Mouse (Mus musculus) erythroblast, embryonic 14.5 days (primary cell): ENCODE data around the gene Tmem220. TPM values are rescaled to one million over a fixed set of nuclear protein-coding genes. Genes with fewer than 3 reads are reported as not detected.

Experiments
- H3K27me3 ChIP-seq: 2 replicates; pipeline ENCODE4 v1.6.1; 2012; ENCODE audit warnings: inconsistent platforms; ENCODE audit not compliant: control insufficient read depth
- H3K36me3 ChIP-seq: 2 replicates; pipeline ENCODE4 v1.6.1; 2012; ENCODE audit warnings: mild to moderate bottlenecking, inconsistent platforms; ENCODE audit not compliant: control insufficient read depth
- H3K4me1 ChIP-seq: 2 replicates; pipeline ENCODE4 v1.6.1; 2012; ENCODE audit warnings: inconsistent platforms; ENCODE audit not compliant: control insufficient read depth
- H3K4me3 ChIP-seq: replicated peaks from 2 replicates; pipeline ENCODE3; 2012; ENCODE audit warnings: moderate library complexity, mild to moderate bottlenecking, inconsistent platforms
- H3K9me3 ChIP-seq: 2 replicates; pipeline ENCODE4 v1.6.1; 2012; ENCODE audit warnings: low read length, inconsistent platforms, mixed read lengths; ENCODE audit not compliant: control insufficient read depth
- GATA1 ChIP-seq: IDR thresholded peaks from 2 replicates; pipeline ENCODE4 v1.6.1; 2012; ENCODE audit warnings: low read length, inconsistent platforms, mixed read lengths
- TAL1 ChIP-seq: IDR thresholded peaks from 3 replicates; pipeline ENCODE4 v1.6.1; 2012; ENCODE audit warnings: low read length, inconsistent platforms, mixed read lengths
- polyA plus RNA-seq: library from polyadenylated mRNA; stranded (reverse); fragments of >175 nt; gene quantifications from 2 replicates; pipeline ENCODE4 v1.2.3, GENCODE M21; 2012

Gene Tmem220
- polyA plus RNA-seq = not detected in 2 replicates

DNA sequence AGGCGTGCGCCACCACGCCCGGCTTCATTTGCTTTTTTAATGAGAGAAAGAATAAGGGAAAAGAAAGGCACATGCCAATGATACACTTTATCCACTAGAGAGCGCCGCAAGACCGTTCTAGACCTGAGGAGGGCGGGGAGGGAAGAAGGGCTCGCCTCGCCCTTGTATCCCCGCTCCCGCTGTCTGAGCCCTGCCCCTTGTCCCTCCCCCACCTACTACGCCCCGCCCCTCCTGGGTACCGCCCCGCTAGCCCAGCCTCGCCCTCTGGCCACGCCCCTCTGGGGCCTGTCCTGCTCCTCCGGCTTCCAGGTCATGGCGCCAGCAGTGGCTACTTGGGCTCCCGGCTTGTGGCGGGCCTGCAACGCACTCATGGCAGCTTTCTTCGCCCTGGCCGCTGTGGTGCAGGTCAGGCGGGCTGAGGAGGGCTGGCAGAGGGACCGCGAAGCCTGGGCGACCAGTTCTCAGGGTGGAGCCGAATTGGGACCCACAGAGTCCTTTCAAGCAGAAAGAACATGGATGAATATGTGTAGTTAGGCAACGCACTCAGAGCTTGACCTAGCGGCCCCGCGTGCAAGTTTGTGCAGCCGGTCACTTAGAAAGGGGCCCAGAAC, at the start of gene Tmem220:
TSS of gene Tmem220 (plus strand) at position 288 of the 611 bp plus-strand sequence.
- Histone ChIP-seq H3K9me3 (no peaks in the 10 kb centered on the region), H3K36me3 (no peaks in the 10 kb centered on the region), H3K27me3 (peaks cover 5% of the 10 kb centered on the region), H3K4me3 (peak within 1 kb of the TSS; percentile 64), H3K4me1 (peaks cover 20% of the 10 kb centered on the region)
- TF ChIP-seq TAL1 = no peak
- no peak for TF ChIP-seq GATA1

DNA sequence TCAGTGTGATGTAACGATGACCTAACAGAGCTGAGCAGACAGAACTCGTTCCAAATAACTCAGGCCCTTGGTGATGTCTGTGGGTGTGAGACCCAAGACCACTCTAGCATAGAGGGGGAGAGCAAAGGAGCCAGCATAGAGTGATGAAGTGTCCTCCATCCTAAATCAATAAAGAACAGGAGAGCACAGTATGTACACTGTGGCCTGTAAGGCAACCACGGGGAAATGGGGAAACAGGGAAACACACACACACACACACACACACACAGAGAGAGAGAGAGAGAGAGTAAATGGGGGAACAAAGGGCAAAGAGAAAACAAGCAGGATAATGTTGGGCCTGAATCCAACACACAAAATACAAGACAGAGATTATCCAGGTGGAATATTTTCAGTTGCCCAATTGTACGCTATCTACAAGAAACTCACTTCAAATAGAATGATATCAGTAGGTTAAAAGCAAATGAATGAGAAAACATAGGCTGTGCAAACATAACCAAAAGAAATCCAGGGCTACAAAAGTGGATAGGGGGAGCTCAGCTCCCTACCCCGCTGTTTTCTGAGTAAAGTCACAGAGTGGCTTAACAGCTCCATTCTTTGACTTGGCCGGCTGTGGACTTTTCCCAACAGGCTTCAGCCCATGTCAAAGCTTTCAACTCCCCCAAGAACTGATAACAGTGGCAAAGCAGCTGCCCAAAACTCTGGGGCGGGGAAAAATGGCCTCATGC, 49.2 kb upstream of the Tmem220 start:
- no peak overlapping the region for H3K4me3 ChIP-seq
- no peaks in the 10 kb centered on the region for H3K36me3 ChIP-seq
- no peaks in the 10 kb centered on the region for H3K27me3 ChIP-seq
- no peaks in the 10 kb centered on the region for H3K9me3 ChIP-seq
- H3K4me1 ChIP-seq = no peaks in the 10 kb centered on the region
- TF ChIP-seq GATA1 (no peak), TAL1 (no peak)

DNA sequence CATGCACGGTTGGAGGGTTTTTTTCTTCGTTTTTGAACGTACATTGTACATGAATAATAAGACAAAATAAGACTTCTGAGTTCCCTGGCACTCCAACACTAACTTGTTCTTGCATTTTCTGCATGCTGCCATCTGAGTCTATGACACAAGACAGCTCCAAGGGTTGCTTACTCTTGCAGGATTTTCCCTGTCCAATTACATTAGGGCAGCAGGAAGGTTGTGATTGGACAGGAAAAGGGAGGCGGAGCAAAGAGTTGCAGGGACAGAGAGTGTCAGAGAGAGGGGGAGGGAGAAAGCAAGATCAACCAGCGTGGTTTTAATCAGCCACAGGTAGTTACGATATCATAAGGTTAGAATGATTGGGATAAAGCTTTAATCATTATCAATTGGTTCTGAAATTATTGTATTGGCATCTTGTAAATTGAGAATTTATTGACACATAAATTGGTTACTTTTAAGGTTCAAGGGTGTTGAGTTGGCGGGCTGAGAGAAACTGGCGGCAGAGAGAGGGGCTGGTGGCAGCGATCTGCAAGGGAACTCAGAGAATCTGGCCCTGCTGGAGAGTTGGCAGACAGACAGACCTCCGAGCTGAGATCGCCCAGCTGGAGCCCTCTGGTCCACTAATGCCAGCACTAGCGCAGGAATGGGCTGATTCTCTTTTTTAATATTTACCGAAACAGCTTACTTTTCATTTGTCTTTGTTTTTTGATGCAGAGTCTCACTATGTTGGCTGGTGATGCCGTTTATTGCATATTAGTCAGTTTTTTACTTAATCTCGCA, 43.4 kb upstream of the Tmem220 start:
- Histone ChIP-seq H3K27me3 (peaks cover 15% of the 10 kb centered on the region), H3K36me3 (no peaks in the 10 kb centered on the region)

GRCm38 (mm10) chr11:66982794-66983193, 42.2 kb upstream of the Tmem220 start:
- TF ChIP-seq GATA1 (no peak), TAL1 (no peak)
- no peaks in the 10 kb centered on the region for H3K36me3 ChIP-seq
- no peaks in the 10 kb centered on the region for H3K9me3 ChIP-seq
- H3K27me3 ChIP-seq = peaks cover 15% of the 10 kb centered on the region
- no peaks in the 10 kb centered on the region; the same call in 1 of the 2 replicates for H3K4me1 ChIP-seq
- no peak overlapping the region for H3K4me3 ChIP-seq

More for the DNA sequence above, 43.4 kb upstream of the Tmem220 start:
- Histone ChIP-seq H3K4me1 (no peaks in the 10 kb centered on the region; the same call in 1 of the 2 replicates), H3K9me3 (no peaks in the 10 kb centered on the region), H3K4me3 (no peak overlapping the region)
- TF ChIP-seq TAL1 (no peak), GATA1 (no peak)

GRCm38 (mm10) chr11:66983422-66984164, 41.4 kb upstream of the Tmem220 start:
- Histone ChIP-seq H3K9me3 (no peaks in the 10 kb centered on the region), H3K36me3 (no peaks in the 10 kb centered on the region), H3K4me3 (no peak overlapping the region), H3K4me1 (no peaks in the 10 kb centered on the region; the same call in 1 of the 2 replicates), H3K27me3 (peaks cover 15% of the 10 kb centered on the region)
- TF ChIP-seq GATA1 = no peak
- TF ChIP-seq TAL1 = no peak

GRCm38 (mm10) chr11:66984165-66985135, 40.5 kb upstream of the Tmem220 start:
- TF ChIP-seq TAL1 (no peak), GATA1 (no peak)
- no peaks in the 10 kb centered on the region for H3K9me3 ChIP-seq
- peaks cover 15% of the 10 kb centered on the region for H3K27me3 ChIP-seq
- peak overlapping the region; percentile 52 for H3K4me3 ChIP-seq
- H3K36me3 ChIP-seq = no peaks in the 10 kb centered on the region
- no peaks in the 10 kb centered on the region; the same call in 1 of the 2 replicates for H3K4me1 ChIP-seq

DNA sequence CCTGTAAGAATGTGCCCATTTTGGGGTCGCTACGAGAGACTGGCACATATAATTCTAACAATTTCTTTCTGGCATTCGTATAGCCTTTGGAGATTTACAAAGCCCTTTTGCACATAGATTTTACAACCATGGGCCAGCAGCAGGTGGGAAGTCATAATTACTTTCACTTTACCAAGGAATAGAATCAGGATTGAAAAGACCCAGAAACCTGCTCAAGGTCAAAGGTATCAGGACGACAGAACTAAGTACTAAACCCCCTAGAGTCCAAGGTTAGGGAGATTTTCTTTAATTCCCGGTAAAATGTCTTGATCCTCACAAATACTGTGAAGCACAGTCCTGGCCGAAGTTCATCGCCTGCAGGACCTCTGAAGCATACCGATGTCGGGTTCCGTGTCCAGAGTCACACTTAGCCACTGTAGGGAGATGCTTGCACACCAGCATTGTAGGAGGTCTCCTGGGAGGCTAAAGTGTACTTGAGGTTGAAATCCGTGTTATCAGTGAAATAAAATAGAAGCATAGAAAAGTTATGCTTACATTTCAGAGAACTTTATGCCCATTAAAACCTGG, 39.7 kb upstream of the Tmem220 start:
- H3K27me3 ChIP-seq = peaks cover 15% of the 10 kb centered on the region
- no peak for TF ChIP-seq TAL1
- no peak for TF ChIP-seq GATA1
- no peaks in the 10 kb centered on the region for H3K9me3 ChIP-seq
- H3K4me1 ChIP-seq = no peaks in the 10 kb centered on the region; the same call in 1 of the 2 replicates
- H3K36me3 ChIP-seq = no peaks in the 10 kb centered on the region
- peak overlapping the region; percentile 52 for H3K4me3 ChIP-seq

DNA sequence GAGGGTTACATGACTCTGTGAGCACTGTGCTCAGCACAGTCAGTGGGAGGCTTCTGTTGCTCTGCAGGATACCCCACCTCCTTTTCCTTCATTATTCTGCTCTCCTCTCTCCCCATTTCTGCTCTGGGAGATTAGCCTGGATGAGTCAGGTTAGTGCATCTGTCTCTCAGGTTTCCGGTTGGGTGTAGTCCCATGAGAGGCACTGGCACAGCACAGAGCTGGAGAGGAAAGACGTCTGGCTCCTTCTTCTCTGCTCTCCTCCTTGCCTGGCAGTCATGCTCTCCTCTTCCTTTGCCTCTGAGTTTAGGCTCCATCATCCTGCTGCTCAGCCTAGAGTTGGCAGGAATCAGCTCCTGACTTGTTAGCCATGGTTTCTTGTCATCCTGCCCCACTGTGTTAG, 32.8 kb upstream of the Tmem220 start:
- Histone ChIP-seq H3K4me1 (no peaks in the 10 kb centered on the region), H3K36me3 (no peaks in the 10 kb centered on the region), H3K4me3 (no peak overlapping the region), H3K27me3 (no peaks in the 10 kb centered on the region), H3K9me3 (no peaks in the 10 kb centered on the region)
- TF ChIP-seq TAL1 = no peak
- no peak for TF ChIP-seq GATA1
